Mouse (Mus musculus) embryonic facial prominence, embryonic 11.5 days (tissue): ENCODE results near the gene Fat1. TPM values are rescaled to one million over a fixed set of nuclear protein-coding genes. Genes with fewer than 3 reads are reported as not detected.

Source experiments
- ATAC-seq: fragments of 200-750 bp; cut with Nextera tagmentation; replicated peaks from 2 replicates; pipeline ENCODE4 v1.8.0; 2017; ENCODE audit warnings: low read depth; ENCODE audit not compliant: insufficient number of reproducible peaks, low FRiP score, low TSS enrichment
- DNase-seq: peaks from one replicate; pipeline ENCODE4 v3.0.0-alpha.2; 2015; ENCODE audit warnings: low spot score
- H3K27ac ChIP-seq: fragments of 300-500 bp; sonication (generic); replicated peaks from 2 replicates; pipeline ENCODE4 v1.5.1; 2014; ENCODE audit warnings: mild to moderate bottlenecking, low read depth, low read length, control low read depth
- H3K27me3 ChIP-seq: fragments of 300-500 bp; sonication (generic); 2 replicates; pipeline ENCODE4 v1.6.1; 2014; ENCODE audit warnings: mild to moderate bottlenecking, low read length, moderate library complexity, mixed read lengths; ENCODE audit not compliant: control insufficient read depth, insufficient read depth
- H3K36me3 ChIP-seq: fragments of 300-500 bp; sonication (generic); replicated peaks from 2 replicates; pipeline ENCODE4 v1.6.1; 2014; ENCODE audit warnings: low read depth, mild to moderate bottlenecking, low read length, moderate library complexity, mixed read lengths; ENCODE audit not compliant: control insufficient read depth, insufficient read depth
- H3K4me1 ChIP-seq: fragments of 300-500 bp; sonication (generic); 2 replicates; pipeline ENCODE4 v1.6.1; 2014; ENCODE audit warnings: low read length, mixed read lengths; ENCODE audit not compliant: control insufficient read depth, insufficient read depth
- H3K4me2 ChIP-seq: fragments of 300-500 bp; sonication (generic); 2 replicates; pipeline ENCODE4 v1.6.1; 2014; ENCODE audit warnings: low read depth, mild to moderate bottlenecking, control low read depth, low read length, moderate library complexity
- H3K4me3 ChIP-seq: fragments of 300-500 bp; sonication (generic); 2 replicates; pipeline ENCODE4 v1.5.1; 2014; ENCODE audit warnings: low read depth, low read length, control low read depth
- H3K9ac ChIP-seq: fragments of 300-500 bp; sonication (generic); replicated peaks from 2 replicates; pipeline ENCODE4 v1.6.1; 2014; ENCODE audit warnings: mild to moderate bottlenecking, control low read depth, low read length
- H3K9me3 ChIP-seq: fragments of 300-500 bp; sonication (generic); replicated peaks from 2 replicates; pipeline ENCODE4 v1.6.1; 2016; ENCODE audit warnings: mild to moderate bottlenecking, low read length, inconsistent platforms, mixed read lengths; ENCODE audit not compliant: control insufficient read depth
- WGBS: fragments of 180-500 bp; shearing (Covaris S2); extraction: QIAGEN DNeasy Blood & Tissue Kit; methylation state at CpG from one replicate; pipeline ENCODE4 v1.1.7; 2014; 5-methylcytosine and 5-hydroxymethylcytosine counted together
- polyA plus RNA-seq: library from polyadenylated mRNA; unstranded; fragments of >200 nt; fragmentation: Nextera tagmentation; extraction: Ambion mirVana; gene quantifications from 2 replicates; pipeline ENCODE4 v1.2.1, GENCODE M21; 2014

The Fat1 gene
- polyA plus RNA-seq, 1 experiment from 2014 or later = 34.4 TPM

GRCm38 (mm10) chr8:44980030-44980429, 44.8 kb downstream of the Fat1 start:
- Histone ChIP-seq H3K9me3 (no peaks in the 10 kb centered on the region), H3K4me1 (no peaks in the 10 kb centered on the region), H3K9ac (no peak overlapping the region), H3K27ac (no peak overlapping the region), H3K4me2 (no peak overlapping the region), H3K4me3 (no peak overlapping the region), H3K36me3 (no peaks in the 10 kb centered on the region), H3K27me3 (no peaks in the 10 kb centered on the region)
- DNase-seq (peak; percentile 44), ATAC-seq (no peak)
- WGBS = 40% methylated on average over 12 of the region's 12 CpGs

- 41% methylated on average over 10 of the region's 10 CpGs for WGBS
- H3K36me3 ChIP-seq = no peaks in the 10 kb centered on the region
- no peak overlapping the region for H3K4me2 ChIP-seq
- no peak overlapping the region for H3K4me3 ChIP-seq
- H3K27ac ChIP-seq = no peak overlapping the region; the same call in 1 of the 2 replicates
- no peaks in the 10 kb centered on the region for H3K27me3 ChIP-seq
- no peak overlapping the region for H3K9ac ChIP-seq
- H3K9me3 ChIP-seq = no peaks in the 10 kb centered on the region
- DNase-seq = peak; percentile 63
- H3K4me1 ChIP-seq = no peaks in the 10 kb centered on the region; the same call in 1 of the 2 replicates
- no peak; the same call in 1 of the 2 replicates for ATAC-seq
Observed at GRCm38 (mm10) chr8:44985326-44986288, 50.4 kb downstream of the Fat1 start.

GRCm38 (mm10) chr8:44991700-44992487, 56.6 kb downstream of the Fat1 start:
- WGBS = 28% methylated on average over 21 of the region's 21 CpGs
- Histone ChIP-seq H3K4me1 (peaks cover 8% of the 10 kb centered on the region; the same call in 1 of the 2 replicates), H3K4me3 (no peak overlapping the region), H3K9me3 (no peaks in the 10 kb centered on the region), H3K9ac (no peak overlapping the region), H3K27ac (no peak overlapping the region), H3K27me3 (no peaks in the 10 kb centered on the region), H3K36me3 (no peaks in the 10 kb centered on the region), H3K4me2 (no peak overlapping the region)
- 0 out of 2 replicates have a peak, but pooled peaks have one; percentile 31 for ATAC-seq
- peak; percentile 40 for DNase-seq

- H3K9me3 ChIP-seq = no peaks in the 10 kb centered on the region
- whole genome bisulfite sequencing = 46% methylated on average over 6 of the region's 6 CpGs
- H3K4me2 ChIP-seq = no peak overlapping the region
- no peak overlapping the region for H3K27ac ChIP-seq
- H3K9ac ChIP-seq = no peak overlapping the region
- H3K4me3 ChIP-seq = no peak overlapping the region
- ATAC-seq (no peak), DNase-seq (no peak)
- H3K27me3 ChIP-seq = no peaks in the 10 kb centered on the region
- no peaks in the 10 kb centered on the region for H3K36me3 ChIP-seq
- H3K4me1 ChIP-seq = peaks cover 8% of the 10 kb centered on the region; the same call in 1 of the 2 replicates
Observed at GRCm38 (mm10) chr8:44992664-44993063, 57.4 kb downstream of the Fat1 start.

GRCm38 (mm10) chr8:44993376-44993775, 58.1 kb downstream of the Fat1 start:
- ATAC-seq = no peak

GRCm38 (mm10) chr8:44996493-44996892, 61.2 kb downstream of the Fat1 start:
- H3K4me2 ChIP-seq = no peak overlapping the region
- H3K9me3 ChIP-seq = no peaks in the 10 kb centered on the region
- no peak overlapping the region for H3K27ac ChIP-seq
- no peak for ATAC-seq
- H3K4me3 ChIP-seq = no peak overlapping the region
- no peaks in the 10 kb centered on the region for H3K36me3 ChIP-seq
- 12% methylated on average over 3 of the region's 3 CpGs for WGBS
- no peaks in the 10 kb centered on the region for H3K27me3 ChIP-seq
- peak; percentile 65 for DNase-seq
- peaks cover 8% of the 10 kb centered on the region; the same call in 1 of the 2 replicates for H3K4me1 ChIP-seq
- no peak overlapping the region for H3K9ac ChIP-seq

More at GRCm38 (mm10) chr8:44993376-44993775, 58.1 kb downstream of the Fat1 start:
- DNase-seq = no peak
- no peaks in the 10 kb centered on the region for H3K27me3 ChIP-seq
- no peaks in the 10 kb centered on the region for H3K36me3 ChIP-seq
- no peaks in the 10 kb centered on the region for H3K9me3 ChIP-seq
- H3K27ac ChIP-seq = no peak overlapping the region
- WGBS = 32% methylated on average over 4 of the region's 4 CpGs
- no peak overlapping the region for H3K4me3 ChIP-seq
- no peak overlapping the region for H3K4me2 ChIP-seq
- peaks cover 8% of the 10 kb centered on the region; the same call in 1 of the 2 replicates for H3K4me1 ChIP-seq
- H3K9ac ChIP-seq = no peak overlapping the region

DNA sequence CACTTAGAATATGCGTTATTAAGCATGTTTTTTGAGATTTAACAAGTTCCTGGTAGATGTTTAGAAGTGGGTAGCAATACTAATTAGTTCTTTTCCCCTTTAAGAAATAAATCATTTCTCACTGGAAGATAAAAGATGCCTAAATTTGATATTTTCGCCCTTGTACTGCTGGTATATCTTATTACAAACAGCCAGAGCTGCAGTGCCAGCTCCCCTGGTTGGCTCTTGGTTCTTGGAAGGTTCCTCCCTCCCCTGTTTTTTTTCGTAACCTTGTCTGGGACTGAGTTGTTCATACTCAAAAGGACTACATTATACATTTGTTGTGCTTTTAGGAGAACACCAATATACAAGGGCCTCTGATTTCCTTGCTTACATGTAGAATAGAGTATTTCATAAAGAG, 62.1 kb downstream of the Fat1 start:
- ATAC-seq (no peak), DNase-seq (no peak)
- Histone ChIP-seq H3K27ac (no peak overlapping the region), H3K4me1 (peaks cover 4% of the 10 kb centered on the region; the same call in 1 of the 2 replicates), H3K36me3 (no peaks in the 10 kb centered on the region), H3K27me3 (no peaks in the 10 kb centered on the region), H3K4me3 (no peak overlapping the region), H3K9ac (no peak overlapping the region), H3K4me2 (no peak overlapping the region), H3K9me3 (no peaks in the 10 kb centered on the region)
- WGBS = 64% methylated on average over 3 of the region's 3 CpGs
